Mouse (Mus musculus): ENCODE measurements around the gene Ugt1a5.

The Ugt1a5 gene

GRCm38 (mm10) chr1:88243861-88244260 is 78.0 kb downstream of the Ugt1a5 start:
- peak in 1 of 2 experiments; percentile 22 for DNase-seq

DNA sequence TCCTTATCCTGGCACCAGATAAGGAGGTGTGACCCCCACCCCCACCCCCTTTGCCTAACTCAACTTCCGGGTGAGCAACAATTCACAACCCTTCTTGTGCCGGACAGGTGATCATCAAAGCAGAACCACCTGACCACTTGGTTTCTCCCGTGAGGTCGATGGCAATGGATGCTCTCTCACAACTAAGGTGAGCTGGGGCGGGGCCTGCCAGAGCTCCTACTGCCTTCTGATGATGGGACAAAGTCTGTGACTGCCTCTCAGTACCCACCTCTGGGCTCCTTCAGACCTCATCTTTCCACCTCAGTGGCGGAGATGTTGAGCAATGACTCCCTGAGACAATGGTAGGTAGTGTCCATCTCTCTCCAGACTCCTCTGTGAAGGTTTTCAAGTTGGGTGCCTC is 80.1 kb downstream of the Ugt1a5 start:
- peak in 1 of 2 experiments; percentile 16 for DNase-seq

- DNase-seq, result no peak
Observed at GRCm38 (mm10) chr1:88246386-88246785, 80.6 kb downstream of the Ugt1a5 start.

DNA sequence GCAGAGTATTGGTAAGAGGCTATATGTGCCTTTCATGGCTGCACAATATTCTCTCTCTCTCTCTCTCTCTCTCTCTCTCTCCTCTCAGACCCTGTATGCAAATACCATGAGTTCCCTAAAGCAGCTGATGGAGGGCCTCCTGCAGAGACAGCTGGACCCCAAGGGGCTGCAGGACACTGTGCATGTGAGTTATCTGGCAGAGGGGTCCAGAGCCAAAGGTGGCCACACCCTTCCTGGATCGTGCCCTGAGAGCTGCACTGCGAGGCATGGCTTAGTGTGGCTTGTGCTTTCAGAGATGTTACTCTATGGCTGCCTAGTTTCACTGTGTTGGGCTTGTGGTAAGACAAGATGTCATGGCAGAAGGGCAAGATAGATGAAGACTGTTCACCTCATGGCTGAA is 81.8 kb downstream of the Ugt1a5 start:
- peak in 1 of 2 experiments; percentile 16 for DNase-seq

DNA sequence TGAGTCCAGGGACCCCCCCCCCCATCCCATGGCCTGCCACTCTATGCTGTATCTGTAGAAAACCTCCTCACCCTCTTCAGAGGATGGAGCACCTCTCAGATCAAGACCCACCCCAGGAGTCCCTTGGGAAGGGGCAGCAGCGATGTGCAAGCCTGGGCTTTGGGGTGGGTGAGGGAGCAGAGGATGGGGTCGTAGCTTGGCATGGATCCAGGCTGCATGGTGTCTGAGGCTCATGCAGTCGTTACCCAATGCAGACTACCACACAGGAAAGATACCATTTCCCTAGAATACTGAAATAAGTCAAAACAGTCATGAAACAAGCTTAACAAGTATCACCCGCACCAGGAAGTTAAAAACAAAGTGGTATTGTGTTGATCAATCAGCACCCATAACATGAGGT is 82.8 kb downstream of the Ugt1a5 start:
- DNase-seq, result no peak

DNA sequence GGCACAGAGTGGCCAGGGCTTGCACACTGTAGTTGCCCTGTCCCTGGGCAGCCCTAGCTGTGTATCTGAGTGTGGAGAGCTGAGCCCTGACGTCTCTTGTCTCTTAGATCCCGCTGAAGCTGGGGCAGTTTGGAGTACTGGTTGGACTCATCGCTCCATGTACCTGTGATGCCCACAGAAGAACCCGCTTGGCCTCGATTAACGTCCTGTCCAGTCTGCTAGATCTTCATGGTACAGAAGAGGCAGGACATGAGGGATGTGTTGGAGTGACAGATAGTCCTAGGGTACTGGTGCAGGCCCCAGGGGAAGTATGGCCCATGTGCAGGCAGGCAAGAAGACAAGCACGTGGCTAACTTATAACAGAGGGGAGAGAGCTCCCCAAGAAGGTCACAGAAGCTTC is 83.8 kb downstream of the Ugt1a5 start:
- no peak for DNase-seq

- no peak for DNase-seq
Observed at GRCm38 (mm10) chr1:88250023-88250422, 84.2 kb downstream of the Ugt1a5 start.

- peak in 1 of 2 experiments; percentile 36 for DNase-seq
Observed at GRCm38 (mm10) chr1:88253106-88253505, 87.3 kb downstream of the Ugt1a5 start.

DNA sequence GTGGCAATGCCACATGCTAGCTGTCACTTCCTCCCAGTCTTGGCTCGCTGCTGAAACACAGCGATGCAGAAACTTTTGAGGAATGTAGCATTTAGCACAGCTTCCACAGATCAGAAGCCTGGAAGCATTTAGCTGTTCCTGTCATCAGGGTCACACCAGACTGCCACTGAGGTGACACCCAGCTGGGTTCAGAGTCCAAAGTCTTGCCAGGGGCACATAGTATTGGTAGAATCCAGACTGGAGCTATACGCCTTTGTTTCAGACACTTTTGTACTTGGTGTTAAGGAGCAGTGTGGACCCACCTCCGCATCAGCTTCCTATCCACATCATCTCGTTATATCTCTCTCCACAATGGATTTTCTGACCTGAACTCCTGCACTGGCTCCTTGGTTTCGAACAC is 87.7 kb downstream of the Ugt1a5 start:
- DNase-seq, result no peak

DNA sequence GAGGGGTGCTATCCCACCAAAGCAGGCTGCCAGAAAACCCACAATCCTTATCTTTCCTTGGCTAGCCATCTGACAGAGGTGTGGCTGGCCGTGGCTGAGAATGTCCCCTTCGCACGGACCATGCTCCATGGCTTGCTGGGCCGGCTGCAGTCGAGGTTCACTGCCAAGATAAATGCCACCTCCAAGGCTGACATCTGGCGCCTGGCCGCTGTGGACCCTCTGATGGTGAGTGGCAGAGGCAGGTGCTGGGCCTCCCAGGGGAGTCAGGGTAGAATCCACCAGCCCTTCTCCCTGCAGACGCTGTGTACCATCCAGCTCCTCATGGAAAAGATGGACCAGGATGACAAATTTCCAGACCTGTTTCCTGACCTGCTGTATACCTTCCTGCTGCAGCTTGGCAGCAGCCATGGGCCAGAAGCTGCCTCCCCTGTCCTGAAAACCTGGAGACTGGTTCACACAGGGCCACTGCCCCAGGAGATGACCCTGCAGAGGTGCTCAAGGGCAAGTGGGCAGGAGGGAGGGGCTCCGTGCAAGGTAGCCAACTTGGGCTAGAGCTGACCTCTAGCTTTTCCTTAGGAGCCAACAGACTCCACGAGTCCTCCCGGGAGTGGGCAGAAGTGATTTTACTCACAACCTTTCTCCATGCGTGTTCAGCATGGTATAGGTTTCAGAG is 89.1 kb downstream of the Ugt1a5 start:
- peak in 1 of 2 experiments; percentile 32 for DNase-seq

GRCm38 (mm10) chr1:88255466-88255857 is 89.7 kb downstream of the Ugt1a5 start:
- no peak for DNase-seq

DNA sequence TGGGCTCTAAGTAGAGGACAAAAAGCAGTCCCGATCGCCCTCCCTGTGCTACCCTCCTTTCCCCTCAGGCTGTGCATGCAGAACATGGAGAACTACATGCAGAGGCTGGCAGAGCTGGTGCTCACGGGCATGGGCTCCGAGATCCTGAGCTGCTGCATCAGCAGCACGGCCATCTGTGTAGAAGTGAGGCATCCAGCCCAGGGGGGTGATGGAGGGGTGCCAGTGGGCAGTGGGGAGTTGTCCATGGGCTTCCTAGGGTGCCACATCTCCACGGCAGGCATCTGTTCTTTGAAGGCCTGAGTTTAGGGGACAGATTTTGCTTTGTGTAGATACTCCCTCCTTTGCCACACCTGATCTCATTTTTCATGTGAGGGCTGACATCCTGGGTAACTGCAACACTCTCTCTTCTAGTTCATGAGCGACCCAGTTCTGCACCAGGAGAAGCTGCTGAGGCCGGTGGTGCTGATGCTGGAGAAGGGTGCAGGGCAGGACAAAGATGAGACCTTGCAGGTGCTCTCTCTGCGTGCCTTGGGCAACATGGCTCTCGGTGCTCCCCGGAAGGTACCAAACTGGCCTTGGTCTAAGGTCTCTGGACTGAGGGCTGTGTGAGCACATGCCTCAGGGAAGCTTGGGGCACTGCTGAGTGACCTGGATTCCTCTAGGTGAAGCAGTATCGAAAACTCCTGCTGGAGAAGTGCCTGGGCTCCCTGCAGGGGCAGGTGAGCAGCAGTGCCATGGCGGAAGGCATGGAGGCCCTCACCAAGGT is 90.4 kb downstream of the Ugt1a5 start:
- DNase-seq, result peak in 1 of 2 experiments; percentile 33

- no peak for DNase-seq
Observed at GRCm38 (mm10) chr1:88256886-88257663, 91.3 kb downstream of the Ugt1a5 start.

GRCm38 (mm10) chr1:88257681-88258080 is 91.9 kb downstream of the Ugt1a5 start:
- peak in 1 of 2 experiments; percentile 21 for DNase-seq

DNA sequence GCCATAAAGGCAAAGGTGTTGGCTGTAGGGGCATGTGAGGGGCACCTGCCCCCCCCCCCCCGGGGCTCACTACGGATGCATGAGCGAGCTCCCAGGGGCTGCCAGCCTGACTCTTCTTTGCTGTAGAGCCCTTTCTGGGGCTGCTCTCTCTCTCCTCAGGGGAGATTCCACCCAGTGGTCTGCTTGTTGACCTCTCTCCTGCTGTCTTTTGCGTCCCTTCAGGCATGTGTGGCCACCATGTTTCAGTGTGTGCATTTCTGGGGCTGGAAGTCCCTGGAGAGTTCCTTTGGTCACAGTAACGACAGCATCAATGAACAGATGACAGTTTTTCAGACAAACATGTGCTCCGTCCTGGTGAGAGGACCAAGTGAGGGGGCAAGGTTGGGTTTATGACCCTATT is 92.5 kb downstream of the Ugt1a5 start:
- no peak for DNase-seq

DNA sequence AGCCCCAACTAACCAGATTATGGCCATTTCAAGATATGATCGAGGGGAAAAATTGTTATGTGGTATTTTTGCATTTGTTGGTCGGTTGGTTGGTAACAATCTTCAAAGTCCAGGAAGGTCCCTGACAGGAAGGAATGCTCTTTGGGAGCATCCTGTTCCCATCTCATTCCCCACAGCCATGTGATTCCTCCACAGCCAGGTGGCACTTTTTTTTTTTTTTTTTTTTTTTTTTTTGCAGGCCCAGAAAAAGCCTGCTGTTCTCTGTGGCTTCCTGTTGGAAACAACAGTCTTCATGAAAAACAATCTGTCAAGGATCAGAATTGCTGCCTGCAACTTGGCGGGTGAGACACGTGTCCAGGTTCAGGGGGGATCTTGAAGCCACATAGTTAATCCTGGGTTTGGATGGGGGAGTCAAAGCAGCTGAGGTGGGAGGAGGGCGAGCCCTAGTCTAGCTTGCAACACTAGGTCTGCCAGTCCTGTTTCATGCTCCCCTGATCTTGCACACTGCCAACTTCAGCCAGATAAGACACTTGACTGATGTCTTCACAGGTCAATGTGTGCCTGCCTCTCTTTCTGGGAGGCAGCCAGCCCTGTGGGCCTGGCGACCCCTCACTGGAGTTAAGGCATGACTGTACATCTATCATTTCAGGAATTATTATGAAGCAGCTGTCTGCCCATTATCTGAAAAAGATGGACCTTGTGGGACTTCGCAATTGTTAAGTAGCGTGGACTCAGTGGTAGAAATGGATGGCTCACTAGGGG is 93.2 kb downstream of the Ugt1a5 start:
- DNase-seq, result peak in 1 of 2 experiments; percentile 24

- DNase-seq, result no peak
Observed at GRCm38 (mm10) chr1:88259643-88260024, 93.8 kb downstream of the Ugt1a5 start.

GRCm38 (mm10) chr1:88260114-88260513 is 94.3 kb downstream of the Ugt1a5 start:
- DNase-seq, result peak in 1 of 2 experiments; percentile 36

DNA sequence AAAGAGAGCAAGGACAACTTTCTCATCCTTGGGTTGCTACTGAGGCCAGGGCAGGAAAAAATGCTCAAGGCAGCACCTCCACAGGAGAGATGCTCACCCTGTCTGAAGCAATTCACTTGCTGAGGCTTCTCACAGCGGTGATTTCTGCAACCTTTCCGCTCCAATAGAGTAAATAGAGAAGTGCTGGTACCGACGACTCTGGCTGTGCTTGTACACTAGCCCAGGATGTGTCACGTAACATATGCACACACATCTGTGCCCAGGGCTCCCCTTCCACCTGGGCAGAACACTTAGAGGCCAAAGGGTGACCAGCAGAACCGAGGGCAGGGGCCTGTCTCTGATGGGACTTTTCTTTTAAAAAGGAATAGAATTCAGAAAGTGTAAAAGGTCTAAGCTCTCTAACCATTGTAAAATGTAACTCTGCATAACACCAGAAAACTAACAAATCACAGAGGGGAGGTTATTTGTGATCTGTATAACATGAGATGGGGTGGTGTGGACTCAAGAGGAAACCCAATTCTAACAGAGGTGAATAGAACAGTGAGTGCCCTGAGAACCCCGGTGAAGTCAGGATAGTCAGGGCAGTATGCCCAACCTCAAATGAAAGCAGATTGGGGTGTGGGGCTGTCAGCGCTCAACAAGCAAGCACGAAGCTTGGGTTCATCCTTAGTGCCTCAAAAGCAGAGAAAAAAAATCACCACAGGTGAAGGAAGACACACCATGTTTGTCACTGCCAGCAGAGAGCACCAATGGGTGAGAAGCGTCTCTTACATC is 95.0 kb downstream of the Ugt1a5 start:
- peak in 1 of 2 experiments; percentile 6 for DNase-seq

- DNase-seq, result peak in 1 of 2 experiments; percentile 23
Observed at GRCm38 (mm10) chr1:88261706-88262105, 95.9 kb downstream of the Ugt1a5 start.

DNA sequence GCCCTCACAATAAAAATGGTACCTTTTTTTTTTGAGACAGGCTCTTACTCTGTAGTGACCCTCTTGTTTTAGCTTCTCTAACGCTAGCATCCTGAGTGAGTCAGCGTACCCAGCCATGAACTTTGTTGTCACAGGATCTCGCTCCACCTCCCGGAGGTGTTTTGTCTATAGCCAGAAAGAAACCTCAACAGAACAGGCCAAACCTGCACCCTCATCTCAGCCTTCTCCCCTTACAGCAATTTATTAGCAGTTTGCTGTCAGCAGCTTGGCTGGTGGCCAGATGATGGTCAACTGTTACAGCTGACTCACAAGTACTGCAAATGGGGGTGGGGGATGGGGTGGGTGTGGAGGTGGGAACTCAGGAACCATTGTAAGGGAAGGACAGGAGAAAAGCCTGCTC is 96.4 kb downstream of the Ugt1a5 start:
- peak in 1 of 2 experiments; percentile 15 for DNase-seq

- DNase-seq, result no peak
Observed at GRCm38 (mm10) chr1:88262961-88263360, 97.1 kb downstream of the Ugt1a5 start.

All from spleen, adult 18-20 months (tissue).